Mouse (Mus musculus): Measurements from ENCODE around the gene Abhd15.
A peak's percentile ranks its signal among the peaks of the same experiment; 100 is the strongest.

The Abhd15 gene

DNA sequence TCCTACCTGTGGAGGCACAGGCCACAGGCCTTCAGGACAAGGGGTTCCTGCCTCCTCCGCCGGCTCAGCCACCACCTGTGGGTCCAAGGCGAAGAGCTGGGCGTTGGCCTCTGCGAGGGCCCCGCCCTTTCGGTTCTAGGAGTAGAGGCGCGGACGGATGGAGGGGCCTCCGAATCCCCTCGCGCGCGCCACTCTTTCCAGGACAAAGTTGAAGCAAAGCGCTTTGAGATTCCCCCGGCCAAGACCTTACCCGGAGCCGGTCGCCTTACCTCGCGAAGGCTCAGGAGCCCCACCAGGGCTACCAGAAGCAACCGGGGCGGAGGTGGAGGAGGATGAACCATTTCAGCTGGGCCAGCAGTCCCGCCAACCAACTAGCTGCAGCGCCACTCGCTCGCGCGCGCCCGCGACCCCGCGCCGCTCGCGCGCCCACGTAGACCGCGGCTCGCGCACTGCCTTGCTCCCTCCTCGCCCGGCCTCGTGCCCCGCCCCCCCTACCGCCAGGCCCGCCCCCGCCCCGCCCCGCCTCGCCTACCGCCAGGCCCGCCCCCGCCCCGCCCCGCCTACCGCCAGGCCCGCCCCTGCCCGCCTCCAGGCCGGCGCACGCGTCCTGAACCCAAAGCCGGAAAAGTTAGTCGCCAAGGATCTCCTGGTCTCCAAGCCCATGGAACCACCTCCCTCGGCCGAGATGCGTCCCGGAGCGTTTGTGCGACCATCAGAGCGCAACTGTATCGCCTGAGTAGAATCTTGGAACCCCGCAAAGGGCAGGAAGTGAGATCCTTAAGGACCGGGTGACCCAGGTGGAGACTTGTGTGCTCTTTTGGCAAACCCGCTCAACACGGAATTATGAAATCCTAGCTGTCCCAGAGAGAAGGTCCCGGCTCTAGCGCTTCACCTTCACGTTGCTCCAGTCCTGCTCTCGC is 1.8 kb upstream of the Abhd15 start:
- peak; percentile 89 for DNase-seq (ENCODE audit: low read depth, low spot score)

DNA sequence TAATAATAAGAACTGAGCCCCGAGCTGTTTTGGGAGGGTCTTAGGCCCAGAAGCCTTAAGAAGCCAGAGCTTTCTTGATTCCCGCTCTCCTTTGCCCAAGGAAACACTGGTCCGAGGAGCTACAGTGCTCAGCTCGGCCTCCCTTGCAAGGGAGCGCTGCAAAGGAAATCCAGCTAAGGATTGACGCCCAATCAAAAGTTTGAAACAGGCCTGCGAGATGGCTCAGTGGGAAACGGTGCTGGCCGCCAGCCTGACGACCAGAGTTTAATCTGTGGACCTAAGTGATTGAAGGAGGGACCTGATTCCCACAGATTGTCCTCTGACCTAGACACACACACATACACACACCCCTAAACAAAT is 1.1 kb upstream of the Abhd15 start:
- no peak for DNase-seq (ENCODE audit: low read depth, low spot score)

DNA sequence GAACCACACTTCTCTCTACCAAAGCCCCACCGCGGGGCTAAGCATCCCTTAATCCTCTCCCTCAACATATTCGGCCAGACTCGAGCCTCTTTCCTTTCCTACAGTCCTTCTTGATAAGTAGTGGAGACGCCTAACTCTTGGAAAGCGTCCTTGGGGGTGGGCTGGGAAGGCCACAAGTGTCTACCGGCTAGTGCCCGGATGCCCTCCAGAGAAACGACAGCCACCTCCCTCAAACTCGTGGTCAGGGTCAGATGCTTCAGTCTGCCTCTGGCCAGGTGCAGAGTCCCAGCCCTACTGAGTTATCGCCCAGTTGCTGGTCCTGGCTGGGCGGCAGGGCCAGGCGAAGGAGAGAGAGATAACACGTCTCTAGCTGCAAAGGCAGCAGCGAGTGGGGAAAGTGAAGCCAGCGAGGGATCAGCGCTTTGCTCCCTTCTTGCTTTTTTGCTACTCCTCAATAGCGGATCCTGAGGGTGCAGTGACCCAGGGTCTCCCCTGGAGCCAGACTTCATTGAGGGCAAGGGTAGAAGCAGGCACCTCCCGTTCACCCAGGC is 565 bp upstream of the Abhd15 start:
- DNase-seq (ENCODE audit: low read depth, low spot score) = no peak

DNA sequence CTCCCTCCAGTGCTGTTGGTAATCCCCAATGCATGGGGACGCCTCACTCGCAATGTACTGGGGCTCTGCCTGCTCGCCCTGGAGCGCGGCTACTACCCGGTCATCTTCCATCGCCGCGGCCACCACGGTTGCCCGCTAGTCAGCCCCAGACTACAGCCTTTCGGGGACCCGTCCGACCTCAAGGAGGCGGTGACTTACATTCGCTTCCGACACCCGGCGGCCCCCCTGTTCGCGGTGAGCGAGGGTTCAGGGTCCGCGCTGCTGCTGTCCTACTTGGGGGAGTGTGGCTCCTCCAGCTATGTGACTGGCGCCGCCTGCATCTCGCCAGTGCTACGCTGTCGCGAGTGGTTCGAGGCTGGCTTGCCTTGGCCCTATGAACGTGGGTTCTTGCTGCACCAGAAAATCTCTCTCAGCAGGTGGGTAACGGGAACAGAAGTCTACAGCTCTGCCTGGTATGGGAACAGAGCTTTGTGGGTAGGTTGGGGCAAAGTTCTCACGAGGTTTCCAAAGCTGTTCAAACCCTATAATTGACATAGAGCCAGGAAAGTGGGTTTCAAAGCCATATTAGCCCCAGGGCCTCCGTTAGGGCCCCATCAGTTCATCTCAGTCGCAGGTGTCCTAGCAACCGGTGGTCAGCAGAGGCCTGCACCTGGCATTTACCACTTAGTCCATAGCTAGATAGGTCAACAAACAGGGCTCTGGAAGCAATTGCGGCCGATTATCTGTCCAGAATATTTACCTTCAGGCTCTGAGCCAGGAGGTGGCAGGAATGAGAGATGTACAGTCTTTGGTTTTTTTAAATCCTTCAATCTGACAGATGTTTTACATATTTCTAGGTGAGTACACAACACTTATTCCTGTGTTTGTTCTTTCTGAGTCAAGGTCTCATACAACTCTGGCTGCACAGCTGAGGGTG is 974 bp downstream of the Abhd15 start, which contains the start of gene Trp53i13:
Gene Trp53i13 (minus strand): TSS at position 344 of the 916 bp plus-strand sequence.
- no peak for DNase-seq (ENCODE audit: low read depth, low spot score)

DNA sequence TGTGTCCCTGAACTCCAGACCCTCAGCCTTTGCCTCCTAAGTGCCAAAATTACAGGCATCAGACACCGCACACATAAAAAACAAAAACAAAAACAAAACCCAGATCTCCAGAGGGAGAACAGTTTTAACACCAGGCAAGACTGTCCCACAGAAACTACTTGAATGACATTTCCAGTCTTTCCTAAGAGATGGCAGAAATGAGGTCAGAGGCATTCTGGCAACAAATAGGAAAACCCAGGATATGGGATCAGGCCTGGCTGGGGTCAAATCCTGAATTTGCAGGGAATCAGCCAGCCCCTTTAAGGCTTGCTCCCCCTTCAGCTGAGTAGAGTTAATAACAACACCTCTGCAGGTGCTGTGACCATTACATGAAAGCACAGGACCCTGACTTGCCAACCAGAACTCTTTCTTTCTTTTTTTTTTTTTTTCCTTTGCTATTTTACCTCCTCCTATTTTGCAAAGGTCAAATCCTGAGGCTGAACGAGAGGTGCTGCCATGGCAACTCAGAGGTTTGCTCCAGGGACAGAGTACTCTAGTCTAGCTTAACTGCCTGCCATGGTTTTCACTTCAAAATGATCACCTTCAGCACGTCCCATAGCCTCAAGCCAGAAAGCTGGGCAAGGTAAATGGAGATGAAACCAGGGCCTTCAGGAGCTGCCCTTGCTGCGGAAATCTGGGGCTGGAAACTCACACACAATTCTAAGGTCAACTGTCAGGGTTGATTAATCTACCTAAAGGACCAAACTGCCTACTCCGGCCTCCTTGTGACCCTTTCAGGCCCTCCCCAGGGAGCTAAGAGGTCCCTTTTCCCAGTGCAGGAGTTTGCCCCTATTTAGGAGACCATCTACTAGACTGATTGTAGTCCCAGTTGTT is 1.9 kb downstream of the Abhd15 start:
- DNase-seq (ENCODE audit: low read depth, low spot score) = no peak

DNA sequence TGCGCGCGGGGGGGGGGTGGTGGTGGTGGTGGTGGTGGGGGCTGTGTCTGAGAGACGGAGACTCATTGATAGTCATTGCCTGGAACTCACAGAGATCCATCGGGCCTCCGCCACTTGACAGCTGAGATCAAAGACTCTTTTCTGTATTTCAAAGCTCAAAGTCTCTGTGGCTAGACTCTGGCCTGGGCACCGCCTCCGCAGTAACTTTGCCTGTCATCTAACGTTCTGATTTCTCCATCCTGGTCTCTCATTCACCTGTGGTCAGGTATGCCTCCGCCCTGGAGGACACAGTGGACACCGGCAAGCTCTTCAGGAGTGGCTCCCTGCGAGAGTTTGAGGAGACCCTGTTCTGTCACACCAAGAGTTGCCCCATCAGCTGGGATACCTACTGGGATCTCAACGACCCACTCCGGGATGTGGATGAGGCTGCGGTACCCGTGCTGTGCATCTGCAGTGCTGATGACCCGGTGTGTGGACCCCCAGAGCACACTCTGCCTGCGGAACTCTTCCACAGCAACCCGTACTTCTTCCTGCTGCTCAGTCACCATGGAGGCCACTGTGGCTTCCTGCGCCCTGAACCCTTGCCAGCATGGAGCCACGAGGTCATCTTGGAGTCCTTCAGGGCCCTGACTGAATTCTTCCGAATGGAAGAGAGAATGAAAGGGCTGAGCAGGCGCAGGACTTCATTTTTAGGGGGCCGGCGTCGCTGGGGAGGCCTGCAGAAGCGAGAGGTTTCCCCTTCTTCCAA is 3.3 kb downstream of the Abhd15 start:
- no peak for DNase-seq (ENCODE audit: low read depth, low spot score)

DNA sequence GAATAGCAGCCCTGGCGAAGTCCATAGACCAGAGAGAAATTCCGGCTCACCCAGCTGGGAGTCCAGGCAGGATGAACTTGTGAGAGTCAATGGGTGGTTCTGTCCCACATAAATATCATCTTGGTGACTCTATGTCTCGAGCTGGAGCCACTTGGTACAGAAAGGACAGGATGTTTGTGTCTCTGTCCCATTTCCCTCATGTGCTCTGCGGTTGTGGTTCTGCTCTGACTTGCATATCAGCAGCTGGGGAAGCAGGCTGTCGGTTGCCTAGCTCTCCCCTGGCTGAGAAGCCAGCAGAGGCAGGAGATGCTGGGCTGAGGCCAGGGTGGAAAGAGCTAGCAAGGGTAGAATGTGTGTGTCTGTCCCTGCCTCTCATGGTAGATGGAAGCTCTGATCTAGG is 4.1 kb downstream of the Abhd15 start, which contains the start of gene Gm10392:
Gene Gm10392 (minus strand): TSS at position 156 of the 400 bp plus-strand sequence.
- no peak for DNase-seq (ENCODE audit: low read depth, low spot score)

DNA sequence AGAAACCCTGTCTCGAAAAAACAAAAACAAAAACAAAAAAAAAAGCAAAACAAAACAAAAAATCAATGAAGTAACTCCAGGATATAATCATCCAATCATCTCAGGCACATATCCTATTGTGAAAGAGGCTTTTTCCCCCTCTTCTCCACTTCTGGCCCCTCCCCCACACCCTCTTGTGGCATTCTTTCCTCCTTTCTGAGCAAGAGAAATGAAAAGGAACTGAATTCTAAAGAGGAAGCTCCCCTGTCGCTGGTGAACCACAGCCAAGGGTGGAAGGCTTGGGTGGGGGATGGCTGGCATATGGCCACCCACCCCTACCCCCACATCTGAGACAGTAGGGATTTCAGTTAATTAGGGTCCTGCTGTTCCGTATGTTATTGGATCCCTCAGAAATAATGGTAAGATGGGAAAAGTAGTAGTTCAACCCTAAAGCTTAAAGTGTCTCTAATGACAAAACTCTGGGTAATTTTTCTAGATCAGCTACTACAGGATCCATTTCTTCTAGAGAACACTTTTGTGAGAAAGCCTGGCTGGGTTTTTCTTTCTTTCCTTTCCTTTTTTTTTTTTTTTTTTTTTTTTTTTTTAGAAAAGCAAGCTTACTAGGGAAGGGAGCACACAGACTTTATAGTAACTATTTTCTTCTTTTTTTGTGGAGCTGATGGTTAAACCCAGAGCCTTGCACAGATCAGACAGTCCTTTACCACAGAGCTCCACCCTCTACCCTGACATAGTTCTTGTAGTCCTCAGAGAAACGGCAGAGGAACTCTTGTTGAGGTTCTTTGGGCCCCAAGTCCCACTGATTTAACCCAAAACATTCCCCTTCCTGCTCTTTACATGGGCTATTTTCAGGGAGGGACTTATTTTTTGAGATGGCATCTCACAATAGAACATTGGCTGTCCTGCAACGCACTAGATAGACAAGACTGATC is 5.9 kb downstream of the Abhd15 start:
- DNase-seq (ENCODE audit: low read depth, low spot score) = no peak

DNA sequence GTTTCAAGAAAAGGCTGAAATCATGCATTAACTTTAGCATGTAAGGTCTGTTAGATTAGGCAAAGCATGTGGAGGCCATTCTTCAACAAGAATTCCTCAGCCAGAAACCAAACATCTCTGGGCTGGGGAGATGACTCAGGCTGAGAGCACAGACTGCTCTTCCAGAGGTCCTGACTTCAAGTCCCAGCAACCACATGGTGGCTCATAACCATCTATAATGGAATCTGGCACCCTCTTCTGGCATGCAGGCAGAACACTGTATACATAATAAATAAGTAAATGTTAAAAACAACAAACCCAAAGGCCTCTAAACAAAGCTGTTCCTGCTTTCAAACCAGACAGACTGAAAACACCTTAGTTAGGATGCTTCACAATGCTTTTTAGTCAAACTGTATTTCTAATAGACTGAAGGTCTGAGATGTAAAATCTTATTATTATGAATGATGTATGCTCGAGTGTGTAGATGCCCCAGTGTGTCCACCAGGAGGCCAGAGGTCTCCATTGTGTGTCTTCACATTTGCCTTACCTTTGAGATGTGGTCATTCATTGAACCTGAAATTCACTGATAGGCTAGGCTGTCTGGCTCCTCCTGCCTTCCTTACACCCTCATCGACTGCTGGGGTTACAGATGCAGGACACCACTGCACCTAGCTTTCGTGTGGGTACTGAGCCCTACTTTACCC is 11.0 kb downstream of the Abhd15 start:
- DNase-seq (ENCODE audit: low read depth, low spot score) = no peak

DNA sequence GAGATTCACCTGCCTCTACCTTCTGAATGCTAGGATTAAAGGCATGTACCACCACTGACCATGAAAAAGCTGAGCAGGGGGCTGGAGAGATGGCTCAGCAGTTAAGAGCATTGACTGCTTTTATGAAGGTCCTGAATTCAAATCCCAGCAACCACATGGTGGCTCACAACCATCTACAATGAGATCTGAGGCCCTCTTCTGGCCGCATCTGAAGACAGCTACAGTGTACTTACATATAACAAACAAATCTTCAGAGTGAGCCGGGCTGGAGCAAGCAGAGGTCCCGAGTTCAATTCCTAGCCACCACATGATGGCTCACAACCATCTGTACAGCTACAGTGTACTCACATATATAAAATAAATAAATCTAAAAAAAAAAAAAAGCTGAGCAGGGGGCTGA is 13.5 kb downstream of the Abhd15 start:
- peak; percentile 51 for DNase-seq (ENCODE audit: low read depth, low spot score)

DNA sequence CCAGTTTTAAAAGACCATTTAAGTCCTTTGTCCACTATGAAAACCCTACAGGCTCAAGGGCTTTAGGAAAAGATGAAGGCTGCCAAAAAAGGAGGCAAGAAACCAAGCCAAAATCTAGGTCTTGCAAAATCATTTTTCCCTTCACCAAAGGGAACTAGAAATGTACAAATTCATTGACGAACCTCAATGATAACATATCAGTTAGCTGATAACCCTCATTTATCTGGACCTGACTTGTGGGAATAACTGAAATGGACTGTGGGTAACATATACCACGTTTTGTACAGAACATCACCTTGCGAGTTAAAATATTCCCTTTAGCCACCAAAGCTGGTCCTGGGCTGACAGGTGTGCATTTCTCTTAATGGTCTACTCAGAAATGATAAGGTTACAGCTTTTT is 14.7 kb downstream of the Abhd15 start:
- no peak for DNase-seq (ENCODE audit: low read depth, low spot score)

DNA sequence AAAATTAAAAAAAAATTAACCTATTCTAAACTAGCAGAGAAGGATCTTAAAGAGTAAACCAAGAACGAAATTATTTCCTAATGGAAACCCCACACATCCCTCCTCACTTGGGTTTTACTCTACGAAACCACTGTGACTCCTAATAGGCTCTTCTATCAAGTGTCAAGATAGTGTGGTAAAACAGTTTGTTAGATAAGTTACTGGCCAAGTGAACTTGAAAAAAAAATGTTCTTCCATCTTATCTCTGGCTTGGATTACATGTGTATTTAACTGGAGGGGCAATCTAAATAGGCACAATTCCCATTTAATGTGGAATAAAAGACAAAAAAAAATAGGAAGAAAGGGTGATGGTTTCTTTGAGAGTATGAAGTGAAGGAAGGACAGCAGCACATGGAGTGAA is 15.9 kb downstream of the Abhd15 start:
- no peak for DNase-seq (ENCODE audit: low read depth, low spot score)

DNA sequence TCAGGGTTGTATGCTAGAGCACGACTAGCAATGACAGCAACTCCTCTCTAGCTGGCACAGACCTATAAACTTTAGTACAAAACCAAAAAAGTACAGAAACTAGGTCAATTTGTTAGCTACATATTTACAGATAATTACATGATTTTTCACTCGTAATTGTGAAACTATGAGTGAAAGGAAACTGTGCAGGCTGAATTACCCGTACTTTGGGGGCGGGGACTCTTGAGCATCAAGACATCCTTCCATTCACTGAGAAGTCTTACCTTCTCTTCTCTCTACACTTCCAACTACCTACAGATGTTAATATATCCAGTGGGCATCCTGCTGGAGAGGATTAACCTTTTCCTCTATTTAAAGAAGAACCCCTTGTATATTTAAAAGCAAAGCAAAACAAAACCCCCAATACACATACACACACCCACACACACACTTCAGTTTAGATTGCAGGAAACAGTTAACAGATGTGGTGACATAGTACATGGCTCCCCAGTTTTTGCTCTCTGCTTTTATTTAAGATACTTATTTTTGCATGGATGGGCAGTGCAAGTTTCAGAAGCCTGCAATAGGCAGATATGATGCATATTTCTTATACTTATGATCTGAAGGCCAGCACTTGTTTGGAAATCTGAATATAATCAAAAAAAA is 17.4 kb downstream of the Abhd15 start:
- no peak for DNase-seq (ENCODE audit: low read depth, low spot score)

DNA sequence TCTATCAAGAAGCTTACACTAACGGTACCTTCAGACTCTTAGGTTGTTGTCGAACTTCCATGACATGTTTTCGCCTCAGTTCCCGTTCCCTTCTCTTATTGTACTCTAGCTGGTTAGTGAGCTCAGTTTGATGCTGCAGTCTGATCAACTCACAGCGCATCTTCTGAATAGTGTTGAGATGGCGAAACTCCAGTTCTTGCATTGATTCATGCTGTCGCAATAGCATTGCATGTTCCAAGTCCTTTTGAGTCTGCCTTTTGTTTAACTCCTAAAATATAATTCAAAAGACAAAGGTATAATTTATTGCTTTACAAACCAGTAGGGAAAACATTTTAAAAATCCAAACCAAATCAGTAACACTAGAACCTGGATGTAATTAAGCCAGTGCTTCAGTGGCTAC is 30.3 kb downstream of the Abhd15 start:
- DNase-seq (ENCODE audit: low read depth, low spot score) = no peak

DNA sequence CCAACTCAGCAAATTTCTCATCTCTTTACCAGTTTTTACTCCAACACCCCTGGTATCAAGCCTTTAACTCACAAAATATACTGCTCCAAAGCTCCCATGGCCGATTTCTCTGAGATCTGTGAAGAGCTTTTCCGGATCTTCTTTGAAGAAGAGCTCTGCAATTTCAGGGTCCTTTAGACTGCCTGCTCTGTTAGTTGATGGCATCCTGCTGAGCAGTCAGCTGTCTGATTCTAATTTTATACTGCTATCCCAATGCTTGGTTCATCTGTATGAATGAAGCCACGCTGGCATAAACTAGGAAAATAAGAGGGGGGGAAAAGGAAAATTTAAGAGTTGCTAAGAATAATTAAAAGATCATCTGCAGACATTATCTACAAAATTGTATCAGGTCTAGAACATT is 70.3 kb downstream of the Abhd15 start:
- no peak for DNase-seq (ENCODE audit: low read depth, low spot score)

Measured in ES-CJ7 (cell line).